Mouse (Mus musculus): ENCODE data around the gene Wdr48. TPM values are rescaled to one million over a fixed set of nuclear protein-coding genes. Genes with fewer than 3 reads are reported as not detected.

The Wdr48 gene
- polyA plus RNA-seq, 1 experiment from 2014 or later: 59.6 TPM

DNA sequence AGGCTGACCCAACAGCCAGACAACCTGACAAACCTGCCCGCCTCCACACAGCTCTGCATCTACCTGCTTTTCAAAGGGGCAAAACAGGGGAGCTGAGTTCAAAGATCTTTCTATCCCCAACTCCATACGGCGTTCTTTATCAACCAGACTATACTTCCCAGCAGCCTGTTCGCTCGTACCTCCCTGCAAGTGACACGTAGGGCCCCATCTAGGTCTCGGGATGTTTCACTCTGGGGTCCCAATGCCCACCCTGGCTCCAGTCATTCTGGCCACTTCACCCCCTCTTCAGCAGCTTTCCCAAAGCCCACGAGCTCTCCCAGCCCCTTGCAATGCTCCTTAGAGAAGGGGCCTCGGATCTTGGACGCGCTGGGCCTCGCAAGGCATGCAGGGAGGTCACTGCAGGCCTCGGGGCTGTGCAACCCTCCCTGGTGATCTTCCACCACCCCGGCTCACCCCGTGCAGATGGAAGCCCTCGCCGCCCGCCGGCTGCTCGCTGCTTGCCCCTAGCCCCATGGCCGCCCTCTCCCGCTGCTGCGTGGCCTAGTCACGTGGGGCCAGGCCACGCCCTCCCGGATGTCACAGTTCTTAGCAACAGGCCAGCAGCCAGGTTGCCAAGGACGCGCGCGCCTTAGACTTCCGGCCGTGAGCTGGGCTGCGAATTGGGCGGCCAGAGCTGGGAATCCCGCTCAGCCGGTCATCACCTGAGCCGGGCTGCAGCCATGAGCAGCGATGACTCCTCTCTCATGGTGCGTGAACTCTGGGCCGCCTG lies 42.5 kb downstream of the Wdr48 start, which contains the start of the genes Gorasp1 and Ttc21a:
Gene Gorasp1 (minus strand): TSS at position 561 of the 769 bp plus-strand sequence.
Gene Ttc21a (plus strand): TSS at position 602 of the 769 bp plus-strand sequence.
- 4% methylated on average over 40 of the region's 40 CpGs for WGBS
- Histone ChIP-seq H3K4me2 (ENCODE audit: low read depth, severe bottlenecking) (peak within 1 kb of the TSS; percentile 91), H3K4me1 (ENCODE audit: control insufficient read depth, insufficient read depth, low read length) (peaks cover 13% of the 10 kb centered on the region; the same call in 1 of the 2 replicates), H3K27ac (replicated peaks; ENCODE audit: low read depth, low read length) (0 out of 2 replicates have a peak within 1 kb of the TSS, but pooled peaks have one; percentile 36), H3K4me3 (ENCODE audit: low read depth, low read length) (peak within 1 kb of the TSS; percentile 74), H3K36me3 (ENCODE audit: control insufficient read depth, insufficient read depth, low read length) (no peaks in the 10 kb centered on the region), H3K9ac (ENCODE audit: low read length) (peak within 1 kb of the TSS; percentile 84), H3K9me3 (ENCODE audit: control insufficient read depth, low read length) (no peaks in the 10 kb centered on the region), H3K27me3 (ENCODE audit: control insufficient read depth, insufficient read depth, low read length) (no peaks in the 10 kb centered on the region)
- peak; percentile 97 for DNase-seq (ENCODE audit: low spot score)
- peak; percentile 90 for ATAC-seq (ENCODE audit: insufficient number of reproducible peaks, low FRiP score, low TSS enrichment, low read depth)

DNA sequence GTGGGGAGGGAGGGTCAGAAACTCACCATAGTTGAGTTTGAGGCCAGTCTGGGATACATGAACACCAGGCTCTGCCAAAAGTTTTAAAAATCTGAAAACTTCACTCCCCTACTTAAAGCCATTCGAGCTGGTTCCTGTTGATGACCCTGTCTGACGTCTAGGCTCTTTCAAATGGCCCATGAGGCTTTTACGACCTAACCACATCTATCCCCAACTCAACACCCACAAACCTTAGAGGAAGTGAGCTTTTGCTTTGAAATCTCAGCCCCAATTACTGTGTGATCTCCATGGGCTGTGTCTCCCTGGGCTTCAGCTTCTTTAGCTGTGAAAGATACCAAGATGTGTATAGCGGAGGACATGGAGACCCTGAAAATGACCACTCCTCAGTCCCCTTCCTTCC lies 43.8 kb downstream of the Wdr48 start:
- no peak for DNase-seq (ENCODE audit: low spot score)
- no peak overlapping the region for H3K27ac ChIP-seq (replicated peaks; ENCODE audit: low read depth, low read length)

DNA sequence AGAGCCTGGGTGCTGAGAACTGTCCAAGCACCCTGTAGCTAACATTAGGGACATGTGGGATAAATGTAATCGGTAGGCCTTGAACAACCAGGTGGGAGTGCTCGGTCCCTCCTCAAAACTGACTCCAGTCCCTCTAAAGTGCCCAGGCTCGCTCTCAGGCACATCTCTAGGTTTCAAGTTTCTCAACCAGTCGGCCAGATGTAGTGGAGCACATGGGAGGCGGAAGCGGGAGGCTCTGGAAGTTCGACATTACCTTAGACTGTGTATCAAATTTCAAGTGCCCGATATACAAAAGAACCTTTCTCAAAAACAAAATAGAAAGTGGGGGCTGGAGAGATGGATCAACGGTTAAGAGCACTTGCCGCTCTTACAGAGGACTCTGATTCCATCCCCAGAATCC lies 45.0 kb downstream of the Wdr48 start:
- ATAC-seq (ENCODE audit: insufficient number of reproducible peaks, low FRiP score, low TSS enrichment, low read depth) (no peak), DNase-seq (ENCODE audit: low spot score) (peak; percentile 58)
- H3K4me2 ChIP-seq (ENCODE audit: low read depth, severe bottlenecking): no peak overlapping the region
- H3K27ac ChIP-seq (replicated peaks; ENCODE audit: low read depth, low read length): peak overlapping the region; percentile 59; the same call in 1 of the 2 replicates
- H3K9ac ChIP-seq (ENCODE audit: low read length): no peak overlapping the region
- no peaks in the 10 kb centered on the region for H3K27me3 ChIP-seq (ENCODE audit: control insufficient read depth, insufficient read depth, low read length)
- peaks cover 13% of the 10 kb centered on the region; the same call in 1 of the 2 replicates for H3K4me1 ChIP-seq (ENCODE audit: control insufficient read depth, insufficient read depth, low read length)
- WGBS: 45% methylated on average over 10 of the region's 10 CpGs
- no peaks in the 10 kb centered on the region for H3K9me3 ChIP-seq (ENCODE audit: control insufficient read depth, low read length)
- no peak overlapping the region for H3K4me3 ChIP-seq (ENCODE audit: low read depth, low read length)
- no peaks in the 10 kb centered on the region for H3K36me3 ChIP-seq (ENCODE audit: control insufficient read depth, insufficient read depth, low read length)

More for the DNA sequence above, 43.8 kb downstream of the Wdr48 start:
- Histone ChIP-seq H3K9me3 (ENCODE audit: control insufficient read depth, low read length) (no peaks in the 10 kb centered on the region), H3K9ac (ENCODE audit: low read length) (no peak overlapping the region), H3K4me1 (ENCODE audit: control insufficient read depth, insufficient read depth, low read length) (peaks cover 13% of the 10 kb centered on the region; the same call in 1 of the 2 replicates), H3K36me3 (ENCODE audit: control insufficient read depth, insufficient read depth, low read length) (no peaks in the 10 kb centered on the region), H3K4me2 (ENCODE audit: low read depth, severe bottlenecking) (no peak overlapping the region), H3K27me3 (ENCODE audit: control insufficient read depth, insufficient read depth, low read length) (no peaks in the 10 kb centered on the region), H3K4me3 (ENCODE audit: low read depth, low read length) (no peak overlapping the region)
- no peak for ATAC-seq (ENCODE audit: insufficient number of reproducible peaks, low FRiP score, low TSS enrichment, low read depth)
- WGBS: 73% methylated on average over 4 of the region's 4 CpGs

DNA sequence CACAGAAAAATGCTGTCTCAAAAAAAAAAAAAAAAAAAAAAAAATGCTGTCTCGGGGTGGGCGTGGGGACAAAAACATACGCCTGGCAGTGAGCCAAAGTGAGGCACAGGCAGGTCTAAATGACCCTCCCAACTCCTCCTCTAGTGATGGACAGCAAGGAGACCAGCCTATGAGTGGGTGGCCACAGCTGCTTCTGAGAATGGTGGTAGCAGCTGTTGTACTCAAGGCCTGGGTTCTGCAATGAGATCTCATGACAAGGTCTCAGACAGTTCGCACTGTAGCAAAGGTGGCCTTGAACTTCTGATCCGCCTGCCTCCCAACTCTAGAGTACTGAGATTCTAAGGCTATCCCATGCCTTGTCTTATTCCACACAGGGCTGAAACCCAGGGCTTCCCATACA lies 46.7 kb downstream of the Wdr48 start:
- Histone ChIP-seq H3K4me2 (ENCODE audit: low read depth, severe bottlenecking) (no peak overlapping the region), H3K4me1 (ENCODE audit: control insufficient read depth, insufficient read depth, low read length) (peaks cover 11% of the 10 kb centered on the region; the same call in 1 of the 2 replicates), H3K9ac (ENCODE audit: low read length) (no peak overlapping the region), H3K27me3 (ENCODE audit: control insufficient read depth, insufficient read depth, low read length) (no peaks in the 10 kb centered on the region), H3K27ac (replicated peaks; ENCODE audit: low read depth, low read length) (no peak overlapping the region), H3K36me3 (ENCODE audit: control insufficient read depth, insufficient read depth, low read length) (no peaks in the 10 kb centered on the region), H3K4me3 (ENCODE audit: low read depth, low read length) (no peak overlapping the region), H3K9me3 (ENCODE audit: control insufficient read depth, low read length) (no peaks in the 10 kb centered on the region)
- no peak for DNase-seq (ENCODE audit: low spot score)
- 89% methylated on average over 5 of the region's 5 CpGs for WGBS
- ATAC-seq (ENCODE audit: insufficient number of reproducible peaks, low FRiP score, low TSS enrichment, low read depth): no peak

DNA sequence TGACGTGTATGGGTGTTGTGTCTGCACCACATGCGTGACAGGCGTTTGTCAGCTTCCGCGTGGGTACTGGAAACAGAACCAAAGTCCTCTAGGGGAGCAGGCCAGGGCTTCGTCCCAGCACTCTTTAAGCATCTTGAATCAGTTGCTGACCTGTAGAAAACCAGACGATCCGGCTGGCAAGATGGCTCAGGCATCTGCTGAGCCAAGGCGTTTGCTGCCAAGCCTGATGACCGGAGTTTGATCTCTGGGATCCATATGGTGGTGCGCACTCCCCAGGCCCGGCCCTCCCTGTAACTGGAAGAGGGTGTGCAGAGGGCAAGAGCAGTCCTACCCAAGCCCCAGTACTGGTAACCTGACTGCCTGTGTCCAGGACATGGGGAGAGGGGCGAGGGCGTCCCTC lies 47.2 kb downstream of the Wdr48 start:
- WGBS: 84% methylated on average over 14 of the region's 14 CpGs
- Histone ChIP-seq H3K4me3 (ENCODE audit: low read depth, low read length) (no peak overlapping the region), H3K27ac (replicated peaks; ENCODE audit: low read depth, low read length) (no peak overlapping the region), H3K9ac (ENCODE audit: low read length) (no peak overlapping the region), H3K36me3 (ENCODE audit: control insufficient read depth, insufficient read depth, low read length) (no peaks in the 10 kb centered on the region), H3K4me1 (ENCODE audit: control insufficient read depth, insufficient read depth, low read length) (peaks cover 10% of the 10 kb centered on the region; the same call in 1 of the 2 replicates), H3K4me2 (ENCODE audit: low read depth, severe bottlenecking) (no peak overlapping the region), H3K27me3 (ENCODE audit: control insufficient read depth, insufficient read depth, low read length) (no peaks in the 10 kb centered on the region), H3K9me3 (ENCODE audit: control insufficient read depth, low read length) (no peaks in the 10 kb centered on the region)
- no peak for ATAC-seq (ENCODE audit: insufficient number of reproducible peaks, low FRiP score, low TSS enrichment, low read depth)
- no peak for DNase-seq (ENCODE audit: low spot score)

DNA sequence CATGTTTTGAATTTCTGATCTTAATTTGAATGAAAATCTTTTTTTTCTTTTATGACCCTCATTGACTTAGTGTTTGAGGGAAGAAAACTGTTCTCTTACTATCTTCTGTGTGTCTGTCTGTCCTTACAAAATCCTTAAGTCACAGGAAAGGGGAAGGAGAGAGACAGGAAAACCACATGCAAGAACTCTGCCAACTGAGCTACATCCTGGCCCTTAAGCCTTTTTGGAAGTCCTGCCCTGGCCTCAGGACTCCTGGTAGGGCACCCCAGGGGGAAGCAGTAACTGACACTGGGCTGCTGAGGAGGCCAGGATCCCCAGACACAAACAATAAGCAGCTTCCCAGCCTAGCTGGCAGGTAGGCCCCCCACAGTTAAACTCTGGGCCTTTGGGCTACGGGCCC lies 48.6 kb downstream of the Wdr48 start:
- H3K9ac ChIP-seq (ENCODE audit: low read length): no peak overlapping the region
- peaks cover 7% of the 10 kb centered on the region; the same call in 1 of the 2 replicates for H3K4me1 ChIP-seq (ENCODE audit: control insufficient read depth, insufficient read depth, low read length)
- 82% methylated on average over 1 of the region's 1 CpGs for WGBS
- H3K4me3 ChIP-seq (ENCODE audit: low read depth, low read length): no peak overlapping the region
- H3K27ac ChIP-seq (replicated peaks; ENCODE audit: low read depth, low read length): no peak overlapping the region
- DNase-seq (ENCODE audit: low spot score): no peak
- ATAC-seq (ENCODE audit: insufficient number of reproducible peaks, low FRiP score, low TSS enrichment, low read depth): no peak
- no peaks in the 10 kb centered on the region for H3K9me3 ChIP-seq (ENCODE audit: control insufficient read depth, low read length)
- H3K4me2 ChIP-seq (ENCODE audit: low read depth, severe bottlenecking): no peak overlapping the region
- no peaks in the 10 kb centered on the region for H3K36me3 ChIP-seq (ENCODE audit: control insufficient read depth, insufficient read depth, low read length)
- H3K27me3 ChIP-seq (ENCODE audit: control insufficient read depth, insufficient read depth, low read length): no peaks in the 10 kb centered on the region

DNA sequence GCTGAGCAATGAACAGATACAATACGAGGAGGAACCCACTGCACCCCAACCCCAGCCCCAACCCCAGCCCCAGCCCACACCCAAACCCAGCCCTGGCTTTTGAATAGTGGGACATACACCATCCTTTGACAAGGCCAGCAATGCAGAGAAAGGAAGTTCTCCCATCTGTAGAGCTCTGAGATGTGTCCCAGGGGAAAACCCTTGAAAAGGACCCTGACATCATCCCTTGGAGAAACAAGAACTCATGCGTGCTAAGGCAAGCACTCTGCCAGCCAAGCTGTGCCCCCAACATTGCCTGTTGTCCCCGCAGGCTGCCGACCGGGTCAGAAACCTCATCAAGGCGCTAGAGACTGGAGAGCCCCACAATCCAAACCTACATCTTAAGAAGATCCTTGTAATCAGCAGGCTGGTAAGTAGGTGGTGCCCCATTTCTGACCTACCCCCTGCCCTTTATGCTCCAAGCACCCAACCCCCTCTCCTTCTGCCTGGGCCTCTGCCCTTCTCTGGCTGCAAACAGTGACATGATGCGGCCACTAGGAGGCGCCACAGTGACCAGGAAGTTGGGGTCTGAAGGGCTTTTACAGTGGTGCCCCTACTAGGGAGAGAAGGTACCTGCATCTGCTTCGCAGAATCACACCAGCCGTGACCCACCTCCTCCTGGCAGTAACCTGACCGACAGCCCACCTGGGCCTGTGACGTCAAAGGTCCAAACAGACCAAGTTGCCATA lies 50.7 kb downstream of the Wdr48 start:
- 67% methylated on average over 12 of the region's 12 CpGs for whole genome bisulfite sequencing
- Histone ChIP-seq H3K9me3 (ENCODE audit: control insufficient read depth, low read length) (no peaks in the 10 kb centered on the region), H3K4me1 (ENCODE audit: control insufficient read depth, insufficient read depth, low read length) (no peaks in the 10 kb centered on the region; the same call in 1 of the 2 replicates), H3K27me3 (ENCODE audit: control insufficient read depth, insufficient read depth, low read length) (no peaks in the 10 kb centered on the region), H3K4me3 (ENCODE audit: low read depth, low read length) (no peak overlapping the region), H3K4me2 (ENCODE audit: low read depth, severe bottlenecking) (no peak overlapping the region), H3K36me3 (ENCODE audit: control insufficient read depth, insufficient read depth, low read length) (no peaks in the 10 kb centered on the region), H3K27ac (replicated peaks; ENCODE audit: low read depth, low read length) (no peak overlapping the region), H3K9ac (ENCODE audit: low read length) (no peak overlapping the region)
- ATAC-seq (ENCODE audit: insufficient number of reproducible peaks, low FRiP score, low TSS enrichment, low read depth) (no peak), DNase-seq (ENCODE audit: low spot score) (no peak)

DNA sequence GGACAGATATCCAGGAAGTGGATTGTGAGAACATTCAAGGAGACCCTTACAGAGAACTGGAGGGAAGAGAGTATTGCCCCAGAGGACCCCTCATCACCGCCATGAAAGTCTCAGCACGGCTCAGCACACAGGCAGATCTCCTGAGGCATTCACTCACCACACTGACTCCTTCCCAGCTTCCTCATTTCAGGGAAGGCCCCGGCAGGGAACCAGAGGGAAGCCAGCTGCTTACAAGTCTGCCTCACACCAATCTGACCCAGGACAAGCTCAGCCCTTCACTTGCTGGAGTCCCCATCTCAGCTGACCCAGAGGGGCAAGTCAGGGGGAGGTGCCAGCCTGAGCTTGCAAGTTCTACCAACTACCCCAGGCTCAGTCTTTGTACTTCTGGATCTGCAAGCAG lies 54.1 kb downstream of the Wdr48 start:
- no peak for DNase-seq (ENCODE audit: low spot score)
- 51% methylated on average over 3 of the region's 3 CpGs for WGBS
- Histone ChIP-seq H3K27ac (replicated peaks; ENCODE audit: low read depth, low read length) (no peak overlapping the region), H3K27me3 (ENCODE audit: control insufficient read depth, insufficient read depth, low read length) (no peaks in the 10 kb centered on the region), H3K4me2 (ENCODE audit: low read depth, severe bottlenecking) (no peak overlapping the region), H3K4me3 (ENCODE audit: low read depth, low read length) (no peak overlapping the region), H3K9ac (ENCODE audit: low read length) (no peak overlapping the region), H3K9me3 (ENCODE audit: control insufficient read depth, low read length) (no peaks in the 10 kb centered on the region), H3K36me3 (ENCODE audit: control insufficient read depth, insufficient read depth, low read length) (no peaks in the 10 kb centered on the region), H3K4me1 (ENCODE audit: control insufficient read depth, insufficient read depth, low read length) (no peaks in the 10 kb centered on the region)
- ATAC-seq (ENCODE audit: insufficient number of reproducible peaks, low FRiP score, low TSS enrichment, low read depth): no peak

Measured in limb, embryonic 11.5 days (tissue).